Mouse (Mus musculus): Measurements from ENCODE around the gene Hnrnpdl.

The Hnrnpdl gene

DNA sequence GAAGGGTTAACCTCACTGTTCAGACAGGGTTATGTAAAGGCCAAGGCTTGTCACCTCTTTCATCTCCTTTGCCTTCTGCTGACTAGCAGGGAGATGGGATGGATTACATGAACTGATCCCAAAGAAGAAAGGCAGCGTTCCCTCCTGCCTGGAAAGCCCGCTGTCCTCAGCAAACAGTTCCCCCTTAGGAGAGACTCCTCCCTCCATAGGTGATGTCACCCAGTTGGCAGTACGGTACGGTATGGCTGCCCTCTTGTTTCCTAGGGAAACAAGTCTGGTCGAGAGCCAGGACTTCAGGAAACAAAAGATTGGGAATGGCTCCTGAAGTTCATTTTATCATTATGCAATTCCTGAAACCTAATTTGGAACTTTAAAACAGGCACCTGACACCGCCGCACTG, 8.4 kb upstream of the Hnrnpdl start:
- peak in 1 of 2 experiments; percentile 73 for DNase-seq (ENCODE audit: inconsistent age in 2 of 2, low spot score in 1 of 2)

- DNase-seq (ENCODE audit: inconsistent age in 2 of 2, low spot score in 1 of 2): no peak
These were observed 7.7 kb upstream of the Hnrnpdl start for GRCm38 (mm10) chr5:100047143-100047640.

DNA sequence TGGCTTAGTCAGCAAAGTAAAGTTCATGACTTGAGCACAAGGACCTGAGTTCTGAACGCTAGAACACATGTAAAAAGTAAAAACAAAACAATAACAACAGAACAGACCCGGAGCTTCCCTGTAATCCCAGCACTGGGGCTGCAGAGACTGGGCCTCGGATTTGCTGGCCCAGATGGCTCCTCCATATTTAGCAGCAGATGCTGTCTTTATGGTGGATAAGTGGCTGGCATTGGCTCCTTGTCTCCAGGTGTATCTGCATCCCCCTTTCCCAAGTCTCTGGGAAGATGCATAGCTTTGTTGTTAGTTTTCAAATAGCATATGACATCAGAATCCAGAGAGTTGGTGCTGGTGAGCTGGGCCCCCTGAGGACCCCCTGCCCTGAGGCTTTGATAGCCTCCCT, 6.6 kb upstream of the Hnrnpdl start:
- no peak for DNase-seq (ENCODE audit: inconsistent age in 2 of 2, low spot score in 1 of 2)

DNA sequence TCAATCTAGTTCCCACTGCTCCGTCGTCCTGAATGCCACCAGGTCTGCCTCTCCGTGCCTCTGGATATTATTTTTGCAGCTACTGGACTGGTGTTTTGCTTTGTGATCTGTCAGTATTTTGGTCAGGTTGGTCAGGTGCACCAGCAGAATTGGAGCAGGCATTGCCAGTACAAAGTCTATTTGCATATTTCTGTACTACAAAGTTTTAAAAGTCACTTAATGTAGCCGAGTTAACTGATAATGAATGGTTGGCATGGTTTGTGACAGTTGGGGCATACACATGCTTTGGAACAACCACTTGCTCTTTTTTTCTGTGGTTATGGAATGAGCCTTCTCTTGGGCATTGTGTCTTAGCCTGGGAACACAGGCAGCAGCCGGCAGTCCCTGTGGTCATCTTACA, 5.2 kb upstream of the Hnrnpdl start:
- DNase-seq (ENCODE audit: inconsistent age in 2 of 2, low spot score in 1 of 2): no peak

DNA sequence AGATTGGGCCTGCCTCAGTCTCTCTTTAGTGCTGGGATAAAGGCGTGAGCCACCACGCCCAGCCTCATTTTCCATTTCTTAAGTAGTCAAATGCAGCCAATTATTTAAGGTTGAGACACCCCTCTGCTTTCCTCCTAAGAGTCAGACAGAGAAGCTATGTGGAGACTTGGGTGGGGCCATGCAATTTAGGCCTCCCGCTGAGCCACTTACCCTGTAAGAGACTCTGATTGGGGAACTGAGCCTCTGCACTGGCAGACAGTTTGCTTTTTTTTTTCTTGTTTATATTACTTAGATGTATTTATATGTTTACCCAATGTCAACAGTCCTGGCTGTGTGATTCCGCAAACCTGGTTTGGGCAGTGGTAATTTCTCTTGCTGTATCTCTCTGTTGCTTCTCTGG, 4.6 kb upstream of the Hnrnpdl start:
- DNase-seq (ENCODE audit: inconsistent age in 2 of 2, low spot score in 1 of 2): no peak

DNA sequence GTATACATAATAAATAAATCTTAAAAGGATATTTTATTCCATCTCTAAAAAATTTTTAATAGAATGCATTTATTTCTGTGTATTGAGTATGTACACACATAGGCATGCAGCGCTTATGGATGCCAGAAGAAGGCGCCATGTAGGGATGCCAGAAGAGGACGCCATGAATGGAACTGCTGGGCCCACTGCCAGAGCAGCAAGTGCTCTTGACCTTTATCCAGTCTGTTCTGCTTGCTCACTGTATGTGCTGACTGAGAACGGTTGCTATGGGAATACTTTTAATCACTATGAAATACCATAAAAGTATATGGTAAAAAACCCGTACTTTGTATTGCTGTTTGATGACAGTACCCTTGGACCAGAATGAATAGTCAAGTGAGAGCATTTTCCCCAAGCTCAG, 3.9 kb upstream of the Hnrnpdl start:
- DNase-seq (ENCODE audit: inconsistent age in 2 of 2, low spot score in 1 of 2): peak; percentile 88 to 94

- DNase-seq (ENCODE audit: inconsistent age in 2 of 2, low spot score in 1 of 2): peak; percentile 66 to 79
These were observed 3.0 kb upstream of the Hnrnpdl start for GRCm38 (mm10) chr5:100042467-100042866.

DNA sequence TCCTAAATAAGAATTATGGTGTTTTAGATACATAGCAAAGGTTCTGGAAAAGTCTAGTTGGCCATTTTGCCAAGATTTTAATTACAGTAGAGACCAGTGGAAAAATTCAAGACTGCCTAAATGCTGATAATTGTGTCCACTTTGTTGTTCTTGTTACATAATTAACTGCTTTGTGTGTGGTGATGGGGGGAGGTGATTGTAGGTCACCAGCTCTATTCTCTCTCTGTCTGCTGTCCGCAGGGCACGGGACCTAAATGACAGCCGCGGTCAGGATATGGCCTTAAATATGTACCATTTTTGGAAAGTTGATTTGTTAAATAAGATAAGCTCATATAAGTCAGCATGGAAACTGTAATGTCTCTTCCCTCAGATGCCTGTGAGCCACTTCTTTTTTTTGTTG, 1.8 kb upstream of the Hnrnpdl start:
- peak in 1 of 2 experiments; percentile 19 for DNase-seq (ENCODE audit: inconsistent age in 2 of 2, low spot score in 1 of 2)

DNA sequence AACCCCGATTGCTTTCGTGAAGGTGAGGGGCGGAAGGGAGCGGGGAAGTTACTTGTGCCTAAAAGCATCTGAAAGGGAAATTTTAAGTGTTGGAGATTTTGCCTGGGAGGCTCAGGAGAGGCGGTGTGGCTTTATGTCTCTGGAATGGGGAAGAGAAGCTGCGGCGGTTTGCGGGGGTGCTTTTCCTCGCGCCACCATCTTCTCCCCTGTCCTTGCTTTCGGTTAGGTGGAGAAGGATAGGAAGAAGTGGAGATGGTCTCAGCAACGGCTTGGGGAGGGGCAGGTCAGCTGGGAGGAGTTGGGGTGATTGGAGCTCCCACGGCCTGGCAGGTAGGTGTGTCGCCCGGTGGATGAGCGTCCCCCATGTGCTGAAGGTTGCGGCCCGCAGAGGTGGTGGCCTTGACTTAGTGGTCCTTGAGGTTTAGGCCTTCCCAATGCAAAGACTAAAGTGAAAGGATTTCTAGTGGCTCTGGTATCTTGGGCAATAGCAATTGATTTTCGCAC, 869 bp upstream of the Hnrnpdl start:
- peak in 1 of 2 experiments; percentile 64 for DNase-seq (ENCODE audit: inconsistent age in 2 of 2, low spot score in 1 of 2)

- DNase-seq (ENCODE audit: inconsistent age in 2 of 2, low spot score in 1 of 2): peak; percentile 98 to 99
These were observed 506 bp downstream of the Hnrnpdl start for GRCm38 (mm10) chr5:100038714-100039601.

DNA sequence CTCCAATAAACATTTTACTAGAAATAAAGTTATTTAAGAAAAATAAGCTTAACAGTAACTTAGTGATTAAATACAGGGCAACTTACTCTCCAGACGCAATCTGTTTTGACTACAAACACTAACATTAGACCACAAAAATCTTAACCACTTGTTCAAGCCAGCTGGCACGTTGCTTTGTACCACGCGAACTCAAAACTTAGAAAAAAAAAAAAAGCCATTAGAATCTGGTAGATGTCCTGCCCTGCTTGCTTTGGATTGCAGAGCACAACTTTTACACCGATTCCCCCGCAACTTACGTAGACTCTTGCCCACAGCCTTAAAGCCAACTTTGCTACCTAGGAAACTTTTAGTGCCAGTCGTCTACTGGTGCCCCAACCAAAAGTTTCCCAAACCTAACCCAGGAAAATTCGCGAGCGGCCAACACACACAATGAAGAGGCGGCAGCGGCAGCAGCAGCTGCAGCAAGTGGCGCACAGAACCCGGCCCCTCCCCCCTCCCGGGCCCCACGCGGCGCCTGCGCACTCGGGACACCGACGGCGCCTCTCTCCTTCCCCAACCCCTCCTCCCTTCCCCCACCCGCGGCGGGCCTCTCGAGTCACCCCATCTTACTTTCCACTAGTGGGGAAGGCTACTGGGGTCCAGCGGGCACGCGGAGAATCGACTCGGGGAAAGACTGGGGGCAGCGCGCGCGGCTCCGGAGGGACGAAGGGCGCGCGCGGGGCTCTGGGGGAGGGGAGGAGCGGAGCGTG, 1.3 kb downstream of the Hnrnpdl start:
- DNase-seq (ENCODE audit: inconsistent age in 2 of 2, low spot score in 1 of 2): peak; percentile 93 to 98

DNA sequence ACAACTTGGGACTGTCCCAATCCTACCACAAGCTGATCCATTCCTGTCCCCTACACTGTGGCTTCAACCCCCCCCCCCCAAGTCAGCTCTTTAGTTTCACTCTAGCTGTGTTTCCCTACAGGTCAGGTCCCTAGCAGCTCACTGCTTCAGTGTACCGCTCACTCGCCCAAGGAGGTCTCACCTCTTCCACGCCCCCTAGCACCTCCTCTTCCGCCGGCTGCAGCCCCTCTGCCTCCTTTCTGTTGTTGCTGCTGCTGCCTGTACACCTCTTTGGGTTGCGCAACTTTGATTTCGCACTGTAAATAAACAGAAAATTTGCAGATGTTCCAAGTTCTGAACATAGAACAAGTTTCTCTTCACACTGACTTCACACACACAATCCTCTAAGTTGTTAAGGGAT, 2.8 kb downstream of the Hnrnpdl start:
- DNase-seq (ENCODE audit: inconsistent age in 2 of 2, low spot score in 1 of 2): peak in 1 of 2 experiments; percentile 67

DNA sequence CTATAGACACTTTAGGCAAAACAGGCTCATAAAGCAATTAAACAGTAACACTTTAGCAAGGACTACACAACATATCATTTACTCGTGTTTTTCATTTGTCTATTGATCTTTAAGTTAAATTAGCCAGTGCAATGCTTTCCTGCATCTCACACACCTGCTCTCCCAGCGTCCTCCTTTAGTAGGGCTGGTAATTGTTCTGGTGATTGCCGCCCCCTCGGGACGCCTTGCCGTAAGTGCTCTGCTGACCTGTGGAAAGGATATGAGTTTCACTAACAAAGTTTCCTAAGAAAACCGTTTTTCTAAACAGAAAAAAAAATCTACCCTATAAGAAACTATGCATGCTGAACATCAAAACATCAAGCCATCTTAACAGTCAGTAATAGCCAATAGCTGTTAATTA, 3.5 kb downstream of the Hnrnpdl start:
- peak in 1 of 2 experiments; percentile 51 for DNase-seq (ENCODE audit: inconsistent age in 2 of 2, low spot score in 1 of 2)

GRCm38 (mm10) chr5:100032646-100033045, 6.8 kb downstream of the Hnrnpdl start:
- peak in 1 of 2 experiments; percentile 61 for DNase-seq (ENCODE audit: inconsistent age in 2 of 2, low spot score in 1 of 2)

- peak in 1 of 2 experiments; percentile 42 for DNase-seq (ENCODE audit: inconsistent age in 2 of 2, low spot score in 1 of 2)
These were observed 7.4 kb downstream of the Hnrnpdl start for GRCm38 (mm10) chr5:100032107-100032506.

GRCm38 (mm10) chr5:100030069-100030468, 9.4 kb downstream of the Hnrnpdl start:
- no peak for DNase-seq (ENCODE audit: inconsistent age in 2 of 2, low spot score in 1 of 2)

- no peak for DNase-seq (ENCODE audit: inconsistent age in 2 of 2, low spot score in 1 of 2)
These were observed 14.6 kb downstream of the Hnrnpdl start for GRCm38 (mm10) chr5:100024868-100025267.

- no peak for DNase-seq (ENCODE audit: inconsistent age in 2 of 2, low spot score in 1 of 2)
These were observed 15.1 kb downstream of the Hnrnpdl start for GRCm38 (mm10) chr5:100024403-100024802.

DNA sequence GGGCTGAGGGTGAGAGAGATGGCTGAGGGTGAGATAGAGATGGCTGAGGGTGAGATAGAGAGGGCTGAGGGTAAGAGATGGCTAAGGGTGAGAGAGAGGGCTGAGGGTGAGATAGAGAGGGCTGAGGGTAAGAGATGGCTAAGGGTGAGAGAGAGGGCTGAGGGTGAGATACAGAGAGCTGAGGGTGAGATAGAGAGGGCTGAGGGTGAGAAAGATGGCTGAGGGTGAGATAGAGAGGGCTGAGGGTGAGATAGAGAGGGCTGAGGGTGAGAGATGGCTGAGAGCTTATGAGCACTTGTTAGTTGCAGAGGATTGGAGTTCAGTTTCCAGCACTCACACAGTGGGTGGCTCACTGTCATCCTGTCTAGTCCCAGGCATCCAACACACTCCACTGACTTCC, 19.4 kb downstream of the Hnrnpdl start:
- DNase-seq (ENCODE audit: inconsistent age in 2 of 2, low spot score in 1 of 2): no peak

- DNase-seq (ENCODE audit: inconsistent age in 2 of 2, low spot score in 1 of 2): no peak
These were observed 26.9 kb downstream of the Hnrnpdl start for GRCm38 (mm10) chr5:100012599-100012998.

GRCm38 (mm10) chr5:100008485-100008884, 31.0 kb downstream of the Hnrnpdl start:
- no peak for DNase-seq (ENCODE audit: inconsistent age in 2 of 2, low spot score in 1 of 2)

DNA sequence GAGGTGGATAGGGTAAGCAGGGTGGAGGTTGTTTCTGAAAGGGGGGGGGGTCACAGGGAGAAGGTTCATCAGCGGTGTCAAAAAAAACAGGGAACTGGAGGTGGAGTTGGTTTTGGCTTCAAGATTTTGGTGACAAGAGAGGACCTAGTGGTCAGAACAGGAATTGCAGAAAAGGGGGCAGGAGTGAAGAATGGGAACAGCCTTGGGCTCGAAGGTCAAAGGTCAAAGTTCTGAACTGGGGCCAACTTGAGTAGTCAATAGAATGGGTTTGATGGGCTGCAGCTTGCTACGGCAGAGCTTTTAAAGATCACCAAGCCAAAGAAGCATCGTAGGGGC, 32.5 kb downstream of the Hnrnpdl start:
- DNase-seq (ENCODE audit: inconsistent age in 2 of 2, low spot score in 1 of 2): no peak

Measured in adrenal gland, adult (tissue).